Mouse (Mus musculus): ENCODE results near the gene Zfp991. TPM values are rescaled to one million over a fixed set of nuclear protein-coding genes. Genes with fewer than 3 reads are reported as not detected.
"Not testable (repeated sequence)": the region's sequence is repeated elsewhere in the genome, so short reads cannot be mapped to it uniquely, and the experiment has no call there.

Gene Zfp991
- polyA plus RNA-seq, 1 experiment from 2014 or later: 9.6 TPM

- not testable (repeated sequence) for H3K9ac ChIP-seq (ENCODE audit: low read length); H3K4me3 ChIP-seq (ENCODE audit: low read depth, low read length); H3K4me2 ChIP-seq (ENCODE audit: low read length); H3K27me3 ChIP-seq (replicated peaks; ENCODE audit: control insufficient read depth, insufficient read depth, low read length); H3K4me1 ChIP-seq (replicated peaks; ENCODE audit: control insufficient read depth, insufficient read depth, low read length); H3K27ac ChIP-seq (ENCODE audit: low read depth); H3K36me3 ChIP-seq (ENCODE audit: control insufficient read depth, insufficient read depth, low read length); DNase-seq (ENCODE audit: low spot score); ATAC-seq (replicated peaks; ENCODE audit: low FRiP score, low TSS enrichment, low read depth)
- H3K9me3 ChIP-seq (ENCODE audit: control insufficient read depth, low read length): peaks cover 11% of the 10 kb centered on the region
- WGBS: 96% methylated on average over 22 of the region's 24 CpGs
These were observed 92.1 kb downstream of the Zfp991 start for GRCm38 (mm10) chr4:147223778-147224435.

DNA sequence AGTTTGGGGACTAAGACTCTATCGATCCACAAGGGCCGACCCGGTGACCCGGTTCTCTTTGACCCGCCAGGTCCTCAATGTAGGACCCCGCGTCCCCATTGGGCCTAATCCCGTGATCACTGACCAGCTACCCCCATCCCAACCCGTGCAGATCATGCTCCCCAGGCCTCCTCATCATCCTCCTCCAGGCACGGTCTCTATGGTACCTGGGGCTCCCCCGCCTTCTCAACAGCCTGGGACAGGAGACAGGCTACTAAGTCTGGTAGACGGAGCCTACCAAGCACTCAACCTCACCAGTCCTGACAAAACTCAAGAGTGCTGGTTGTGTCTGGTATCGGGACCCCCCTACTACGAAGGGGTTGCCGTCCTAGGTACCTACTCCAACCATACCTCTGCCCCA, 93.8 kb downstream of the Zfp991 start:
- DNase-seq (ENCODE audit: low spot score); ATAC-seq (replicated peaks; ENCODE audit: low FRiP score, low TSS enrichment, low read depth); H3K4me2 ChIP-seq (ENCODE audit: low read length); H3K9me3 ChIP-seq (ENCODE audit: control insufficient read depth, low read length); H3K9ac ChIP-seq (ENCODE audit: low read length); H3K36me3 ChIP-seq (ENCODE audit: control insufficient read depth, insufficient read depth, low read length); H3K4me3 ChIP-seq (ENCODE audit: low read depth, low read length); H3K4me1 ChIP-seq (replicated peaks; ENCODE audit: control insufficient read depth, insufficient read depth, low read length); H3K27me3 ChIP-seq (replicated peaks; ENCODE audit: control insufficient read depth, insufficient read depth, low read length); H3K27ac ChIP-seq (ENCODE audit: low read depth): not testable (repeated sequence)
- WGBS: 96% methylated on average over 7 of the region's 15 CpGs

DNA sequence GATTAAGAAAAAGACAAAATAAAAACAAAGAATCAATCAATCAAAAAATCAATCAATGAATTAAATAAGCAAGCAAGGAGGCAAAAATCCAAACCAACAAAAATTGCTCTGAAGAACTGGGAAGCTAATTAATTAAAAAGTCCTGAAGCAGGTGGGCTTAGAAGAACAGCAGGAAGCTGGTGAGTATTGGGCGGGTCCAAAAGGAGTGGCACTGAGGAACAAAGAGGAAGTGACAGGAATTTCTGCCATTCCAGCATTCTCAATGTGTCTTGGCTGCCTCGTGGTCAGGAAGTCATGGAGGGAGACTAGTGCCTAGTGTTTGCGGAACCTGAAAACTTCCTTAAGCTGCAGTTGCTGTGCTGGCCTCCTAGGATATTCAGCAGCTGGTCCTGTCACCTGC, 98.2 kb downstream of the Zfp991 start:
- not testable (repeated sequence) for DNase-seq (ENCODE audit: low spot score); H3K9ac ChIP-seq (ENCODE audit: low read length); H3K36me3 ChIP-seq (ENCODE audit: control insufficient read depth, insufficient read depth, low read length); H3K27ac ChIP-seq (ENCODE audit: low read depth); H3K4me2 ChIP-seq (ENCODE audit: low read length); H3K27me3 ChIP-seq (replicated peaks; ENCODE audit: control insufficient read depth, insufficient read depth, low read length); ATAC-seq (replicated peaks; ENCODE audit: low FRiP score, low TSS enrichment, low read depth); H3K4me3 ChIP-seq (ENCODE audit: low read depth, low read length); H3K4me1 ChIP-seq (replicated peaks; ENCODE audit: control insufficient read depth, insufficient read depth, low read length)
- WGBS: 79% methylated on average over 3 of the region's 3 CpGs
- peaks cover 11% of the 10 kb centered on the region for H3K9me3 ChIP-seq (ENCODE audit: control insufficient read depth, low read length)

Other genes with a start within 250 kb of the Zfp991 start
- gene Gm21411, start 222.4 kb upstream of the Zfp991 start, polyA plus RNA-seq (2014; fragmentation: Nextera tagmentation; extraction: Ambion mirVana): not detected in 2 replicates
- gene Zfp989, start 160.1 kb upstream of the Zfp991 start, polyA plus RNA-seq (2014; fragmentation: Nextera tagmentation; extraction: Ambion mirVana): not detected in 2 replicates
- not detected in 2 replicates for gene Rex2, start 110.2 kb upstream of the Zfp991 start, polyA plus RNA-seq (2014; fragmentation: Nextera tagmentation; extraction: Ambion mirVana)
- 0.43 and 0.55 TPM in 2 replicates for gene Zfp988, start 173.6 kb downstream of the Zfp991 start, polyA plus RNA-seq (2014; fragmentation: Nextera tagmentation; extraction: Ambion mirVana)
- gene Zfp978, start 229.3 kb downstream of the Zfp991 start, polyA plus RNA-seq (2014; fragmentation: Nextera tagmentation; extraction: Ambion mirVana): not detected in 2 replicates

Measured in intestine, embryonic 14.5 days (tissue).